ENCODE assay signal across 9 mouse cellular contexts in genomic region chr7:143544368-143544767, GRCm38 (mm10). TPM values are rescaled to one million over a fixed set of nuclear protein-coding genes. Genes with fewer than 3 reads are reported as not detected.
DNase-seq lines count a peak whose midpoint lies in the region; ATAC-seq and TF ChIP-seq lines count a peak whose summit lies in the region.
"Had no signal": no experiment of that assay in that cellular context is flagged by ENCODE, and none has a peak within 500 bp of the region (broad histone marks: within the 10 kb centered on the region; RNA-seq: fewer than 3 reads in every experiment).

No protein-coding gene starts in this region.

- DNase-seq in cerebellum, postnatal 10 days: peak; percentile 49 to 72
- no peak for DNase-seq in cerebellum, adult 11-12 months
- peak; percentile 26 for DNase-seq in left cerebral cortex, postnatal 4 days
- no peak for DNase-seq in left cerebral cortex, postnatal 36 days (ENCODE audit: low spot score in 2 of 2)
- peak; percentile 53 for DNase-seq in T-cell, adult 2 months (ENCODE audit: low spot score)
- peak; percentile 52 for DNase-seq in liver, postnatal 0 days
- peak; percentile 70 for DNase-seq in thymus, postnatal 4 days

- no peak overlapping the region for H3K27ac ChIP-seq in liver, postnatal 0 days (ENCODE audit: low read depth)
- H3K27ac ChIP-seq: macrophage had no signal

- ATAC-seq in liver, postnatal 0 days: no peak
- no peak for ATAC-seq in cerebellum, adult (ENCODE audit: insufficient number of reproducible peaks, low FRiP score, low TSS enrichment)

- WGBS in liver, postnatal 0 days (ENCODE audit: insufficient replicate concordance): 92% methylated on average over 2 of the region's 2 CpGs

- no peak overlapping the region for H3K9ac ChIP-seq in liver, postnatal 0 days (replicated peaks)

- no peaks in the 10 kb centered on the region for H3K9me3 ChIP-seq in liver, postnatal 0 days (ENCODE audit: low read length)

- peaks cover 25% of the 10 kb centered on the region for H3K36me3 ChIP-seq in liver, postnatal 0 days (replicated peaks; ENCODE audit: insufficient read depth, low read length)

- TF ChIP-seq EP300 in liver, postnatal 0 days (IDR thresholded peaks at IDR 0.05; ENCODE audit: low read depth): no peak

- H3K27me3 ChIP-seq in liver, postnatal 0 days (ENCODE audit: insufficient read depth, low read length): no peaks in the 10 kb centered on the region

- peak; percentile 80 for TF ChIP-seq CTCF in liver, postnatal 0 days (IDR thresholded peaks at IDR 0.05; ENCODE audit: low read depth)

- H3K4me3 ChIP-seq in liver, postnatal 0 days (ENCODE audit: low read depth, low read length): no peak overlapping the region

- peaks cover 36% of the 10 kb centered on the region; the same call in 1 of the 2 replicates for H3K4me1 ChIP-seq in liver, postnatal 0 days (ENCODE audit: insufficient read depth)

- H3K4me2 ChIP-seq in liver, postnatal 0 days (ENCODE audit: low read depth, low read length): no peak overlapping the region

- intact Hi-C loops in left cerebral cortex, postnatal 4 days (cut with DNase I): no loop called here
- intact Hi-C loops in left cerebral cortex, postnatal 36 days (cut with DNase I): no loop called here

RNA-seq across cellular contexts. Expression of gene Nap1l4, which starts 4.5 kb away (rescaled TPM):
- total RNA-seq in left cerebral cortex, postnatal 4 days (2021): 100 to 1,000 TPM; 177 to 178 TPM
- 100 to 1,000 TPM; 110 to 117 TPM for total RNA-seq in left cerebral cortex, postnatal 36 days (2021)
- 55.7 and 61.2 TPM in 2 replicates for polyA plus RNA-seq in liver, postnatal 0 days (2015; fragmentation: Nextera tagmentation; extraction: Ambion mirVana)

RNA-seq across cellular contexts. Expression of gene Phlda2, which starts 41.4 kb away (rescaled TPM):
- total RNA-seq in left cerebral cortex, postnatal 4 days (2021): not detected
- not detected for total RNA-seq in left cerebral cortex, postnatal 36 days (2021)
- polyA plus RNA-seq in liver, postnatal 0 days (2015; fragmentation: Nextera tagmentation; extraction: Ambion mirVana): 10.5 and 10.8 TPM in 2 replicates
- polyA plus RNA-seq: macrophage had no signal

RNA-seq across cellular contexts. Expression of gene Cars, which starts 55.5 kb away (rescaled TPM):
- 10 to 100 TPM; 77.5 to 91.2 TPM for total RNA-seq in left cerebral cortex, postnatal 4 days (2021)
- 10 to 100 TPM; 47.6 to 65.2 TPM for total RNA-seq in left cerebral cortex, postnatal 36 days (2021)
- 18.1 and 22.7 TPM in 2 replicates for polyA plus RNA-seq in liver, postnatal 0 days (2015; fragmentation: Nextera tagmentation; extraction: Ambion mirVana)

Comparison
In these comparisons a context has a peak if more than half of its experiments do, and no peak if none do; other contexts are left out.
1. DNase-seq: peak in cerebellum, postnatal 10 days (2 of 2), left cerebral cortex, postnatal 4 days (single experiment), T-cell, adult 2 months (single experiment), liver, postnatal 0 days (single experiment) and thymus, postnatal 4 days (single experiment); none in cerebellum, adult 11-12 months (single experiment) and left cerebral cortex, postnatal 36 days (0 of 2).